Mouse (Mus musculus) neutrophil, adult 5-6 weeks (primary cell): ENCODE data around the gene Gpx6. TPM values are rescaled to one million over a fixed set of nuclear protein-coding genes. Genes with fewer than 3 reads are reported as not detected.
A peak's percentile ranks its signal among the peaks of the same experiment; 100 is the strongest.

Experiments used
- ATAC-seq: fragments of 151-379, 151-347 bp; 2 replicates; pipeline ENCODE4 v1.8.0; 2017; ENCODE audit warnings: mild to moderate bottlenecking, moderate TSS enrichment; ENCODE audit not compliant: insufficient number of reproducible peaks, poor library complexity, low FRiP score, severe bottlenecking; ENCODE audit errors: extremely low read depth
- total RNA-seq: library from RNA; stranded (forward); fragments of 200-1000 nt; gene quantifications from 2 replicates; pipeline ENCODE4 v1.2.3, GENCODE M21; 2017

Gene Gpx6
- total RNA-seq, 1 experiment from 2014 or later: not detected

- ATAC-seq: no peak
Observed at GRCm38 (mm10) chr13:21321890-21322494, 10.1 kb downstream of the Gpx6 start.

GRCm38 (mm10) chr13:21322509-21323375, 10.8 kb downstream of the Gpx6 start:
- no peak for ATAC-seq

- ATAC-seq: no peak
Observed at GRCm38 (mm10) chr13:21323405-21323804, 11.5 kb downstream of the Gpx6 start.

- ATAC-seq: no peak
Observed at GRCm38 (mm10) chr13:21326191-21326590, 14.3 kb downstream of the Gpx6 start.

- ATAC-seq: no peak
Observed at GRCm38 (mm10) chr13:21326657-21327211, 14.8 kb downstream of the Gpx6 start.

GRCm38 (mm10) chr13:21327424-21327823, 15.5 kb downstream of the Gpx6 start:
- ATAC-seq: no peak

- ATAC-seq: no peak
Observed at GRCm38 (mm10) chr13:21346610-21347009, 34.7 kb downstream of the Gpx6 start, which contains the start of gene Olfr1367. TSS of gene Olfr1367 (plus strand) at chr13:21346910.

- ATAC-seq: no peak
Observed at GRCm38 (mm10) chr13:21350593-21350992, 38.7 kb downstream of the Gpx6 start.

GRCm38 (mm10) chr13:21362621-21363248, 50.8 kb downstream of the Gpx6 start, which contains the start of gene Zscan12:
TSS of gene Zscan12 (plus strand) at chr13:21362820.
- 0 out of 2 replicates have a peak, but pooled peaks have one; percentile 26 for ATAC-seq

GRCm38 (mm10) chr13:21363719-21364118, 51.8 kb downstream of the Gpx6 start:
- no peak for ATAC-seq

GRCm38 (mm10) chr13:21366635-21367034, 54.7 kb downstream of the Gpx6 start:
- 0 out of 2 replicates have a peak, but pooled peaks have one; percentile 16 for ATAC-seq

Other genes starting within 250 kb of the Gpx6 start
- gene Olfr1370, start 237.2 kb upstream of the Gpx6 start, total RNA-seq: not detected in 2 replicates
- not detected in 2 replicates for gene Olfr1369-ps1, start 200.6 kb upstream of the Gpx6 start, total RNA-seq
- not detected in 2 replicates for gene Olfr263, start 182.5 kb upstream of the Gpx6 start, total RNA-seq
- not detected in 2 replicates for gene Olfr1368, start 166.3 kb upstream of the Gpx6 start, total RNA-seq
- gene Trim27, start 132.7 kb upstream of the Gpx6 start, total RNA-seq: 85.7 and 96.0 TPM in 2 replicates
- not detected in 2 replicates for gene Gpx5, start 19.4 kb upstream of the Gpx6 start, total RNA-seq
- gene Olfr1367, start 34.8 kb downstream of the Gpx6 start, total RNA-seq: not detected in 2 replicates
- 2.3 and 2.7 TPM in 2 replicates for gene Zscan12, start 50.7 kb downstream of the Gpx6 start, total RNA-seq
- 44.9 and 53.7 TPM in 2 replicates for gene Zkscan3, start 90.6 kb downstream of the Gpx6 start, total RNA-seq
- gene Pgbd1, start 128.9 kb downstream of the Gpx6 start, total RNA-seq: 0.23 and 0.37 TPM in 2 replicates
- 32.8 and 34.2 TPM in 2 replicates for gene Zscan26, start 141.6 kb downstream of the Gpx6 start, total RNA-seq
- 0.49 TPM in 1 of 2 replicates, not detected in the other for gene Nkapl, start 156.4 kb downstream of the Gpx6 start, total RNA-seq
- gene Zkscan4, start 166.8 kb downstream of the Gpx6 start, total RNA-seq: not detected in 2 replicates
- gene Gm10065, start 167.3 kb downstream of the Gpx6 start, total RNA-seq: not detected in 2 replicates
- 1.1 and 1.7 TPM in 2 replicates for gene AK157302, start 183.1 kb downstream of the Gpx6 start, total RNA-seq
- gene Gm11273, start 189.3 kb downstream of the Gpx6 start, total RNA-seq: not detected in 2 replicates
- 6.9 TPM in 2 replicates for gene Zkscan8, start 219.0 kb downstream of the Gpx6 start, total RNA-seq
- gene Olfr1366, start 230.7 kb downstream of the Gpx6 start, total RNA-seq: not detected in 2 replicates
- not detected in 2 replicates for gene Olfr1535, start 247.8 kb downstream of the Gpx6 start, total RNA-seq